Mouse (Mus musculus) intestine, postnatal 0 days (tissue): Measurements from ENCODE around the gene Lmcd1. TPM values are rescaled to one million over a fixed set of nuclear protein-coding genes. Genes with fewer than 3 reads are reported as not detected.

Experiments used
- ATAC-seq: fragments of 200-750 bp; cut with Nextera tagmentation; 2 replicates; pipeline ENCODE4 v1.8.0; 2017; ENCODE audit warnings: mild to moderate bottlenecking, moderate TSS enrichment, moderate library complexity
- H3K27ac ChIP-seq: fragments of 300-500 bp; sonication (generic); 2 replicates; pipeline ENCODE4 v1.5.1; 2014; ENCODE audit warnings: mild to moderate bottlenecking, low read depth, low read length, moderate library complexity
- H3K27me3 ChIP-seq: fragments of 300-500 bp; sonication (generic); replicated peaks from 2 replicates; pipeline ENCODE4 v1.6.1; 2014; ENCODE audit warnings: low read length, mixed read lengths; ENCODE audit not compliant: control insufficient read depth, insufficient read depth
- H3K36me3 ChIP-seq: fragments of 300-500 bp; sonication (generic); 2 replicates; pipeline ENCODE4 v1.6.1; 2014; ENCODE audit warnings: mild to moderate bottlenecking, moderate library complexity; ENCODE audit not compliant: control insufficient read depth, insufficient read depth
- H3K4me1 ChIP-seq: fragments of 300-500 bp; sonication (generic); replicated peaks from 2 replicates; pipeline ENCODE4 v1.6.1; 2014; ENCODE audit warnings: antibody characterized with exemption, low read length, mixed read lengths; ENCODE audit not compliant: control insufficient read depth, insufficient read depth
- H3K4me2 ChIP-seq: fragments of 300-500 bp; sonication (generic); replicated peaks from 2 replicates; pipeline ENCODE4 v1.6.1; 2014; ENCODE audit warnings: low read depth, mild to moderate bottlenecking, moderate library complexity
- H3K4me3 ChIP-seq: fragments of 300-500 bp; sonication (generic); 2 replicates; pipeline ENCODE4 v1.5.1; 2014; ENCODE audit warnings: low read depth, low read length
- H3K9ac ChIP-seq: fragments of 300-500 bp; sonication (generic); 2 replicates; pipeline ENCODE4 v1.6.1; 2014; ENCODE audit warnings: mild to moderate bottlenecking, low read depth, low read length
- H3K9me3 ChIP-seq: fragments of 300-500 bp; sonication (generic); 2 replicates; pipeline ENCODE4 v1.6.1; 2016; ENCODE audit warnings: mixed run types; ENCODE audit not compliant: control insufficient read depth
- CTCF ChIP-seq: sonication (generic); IDR thresholded peaks from 2 replicates; pipeline ENCODE4 v1.5.1; 2016; ENCODE audit warnings: low read depth, mild to moderate bottlenecking, control low read depth, antibody characterized with exemption, moderate library complexity
- WGBS: fragments of 180-500 bp; shearing (Covaris S2); extraction: QIAGEN DNeasy Blood & Tissue Kit; methylation state at CpG from one replicate; pipeline ENCODE4 v1.1.7; 2014; 5-methylcytosine and 5-hydroxymethylcytosine counted together
- polyA plus RNA-seq: library from polyadenylated mRNA; unstranded; fragments of >200 nt; fragmentation: Nextera tagmentation; extraction: Ambion mirVana; gene quantifications from 2 replicates; pipeline ENCODE4 v1.2.1, GENCODE M21; 2015

The Lmcd1 gene
- polyA plus RNA-seq, 1 experiment from 2014 or later, result 8.0 TPM

DNA sequence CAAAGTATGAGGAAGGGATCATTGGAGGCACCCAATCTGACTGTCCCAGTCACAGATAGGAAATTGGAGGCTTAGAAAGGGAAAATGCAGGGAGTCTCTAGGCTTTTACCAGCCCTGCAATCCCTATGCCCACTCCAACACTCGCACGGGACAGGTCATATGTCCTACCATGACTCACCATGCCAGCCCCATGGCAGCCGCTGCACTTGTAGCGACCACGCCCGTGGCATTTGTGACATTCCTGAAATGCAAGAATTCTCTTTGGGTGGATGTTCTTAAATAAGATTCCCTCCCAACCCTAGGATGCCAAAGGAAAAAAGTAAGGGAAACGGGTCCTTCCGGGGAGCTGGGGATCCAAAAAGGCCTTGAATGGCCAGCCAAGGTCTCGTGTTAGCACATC is 105.5 kb downstream of the Lmcd1 start:
- H3K4me1 ChIP-seq, result no peaks in the 10 kb centered on the region
- H3K36me3 ChIP-seq, result no peaks in the 10 kb centered on the region
- no peak overlapping the region for H3K4me2 ChIP-seq
- H3K9me3 ChIP-seq, result no peaks in the 10 kb centered on the region
- no peak for TF ChIP-seq CTCF
- 85% methylated on average over 9 of the region's 9 CpGs for WGBS
- ATAC-seq, result no peak
- no peak overlapping the region for H3K9ac ChIP-seq
- no peak overlapping the region for H3K4me3 ChIP-seq
- no peaks in the 10 kb centered on the region for H3K27me3 ChIP-seq
- no peak overlapping the region for H3K27ac ChIP-seq

Other genes with a start within 250 kb of the Lmcd1 start
- 4.1 and 4.8 TPM in 2 replicates for gene Ssu2, start 114.3 kb downstream of the Lmcd1 start, polyA plus RNA-seq
- 4.1 and 4.9 TPM in 2 replicates for gene Cav3, start 185.7 kb downstream of the Lmcd1 start, polyA plus RNA-seq
- gene Oxtr, start 216.2 kb downstream of the Lmcd1 start, polyA plus RNA-seq, result 0.14 and 0.18 TPM in 2 replicates